Mouse (Mus musculus) stomach, embryonic 14.5 days (tissue): ENCODE results near the gene Stx11. TPM values are rescaled to one million over a fixed set of nuclear protein-coding genes. Genes with fewer than 3 reads are reported as not detected.

Source experiments
- ATAC-seq: fragments of 200-750 bp; cut with Nextera tagmentation; 2 replicates; pipeline ENCODE4 v1.8.0; 2017; ENCODE audit warnings: low read depth, moderate TSS enrichment; ENCODE audit not compliant: insufficient number of reproducible peaks, insufficient read depth, low FRiP score
- H3K27ac ChIP-seq: fragments of 300-500 bp; sonication (generic); 2 replicates; pipeline ENCODE4 v1.5.1; 2014; ENCODE audit warnings: mild to moderate bottlenecking, low read length, moderate library complexity, mixed read lengths
- H3K27me3 ChIP-seq: fragments of 300-500 bp; sonication (generic); 2 replicates; pipeline ENCODE4 v1.6.1; 2014; ENCODE audit warnings: low read length, control low read depth, mixed read lengths; ENCODE audit not compliant: control insufficient read depth, insufficient read depth
- H3K36me3 ChIP-seq: fragments of 300-500 bp; sonication (generic); 2 replicates; pipeline ENCODE4 v1.6.1; 2014; ENCODE audit warnings: mild to moderate bottlenecking, control low read depth, low read length, moderate library complexity, mixed read lengths; ENCODE audit not compliant: control insufficient read depth, insufficient read depth
- H3K4me1 ChIP-seq: fragments of 300-500 bp; sonication (generic); 2 replicates; pipeline ENCODE4 v1.6.1; 2014; ENCODE audit warnings: low read length, control low read depth, mixed read lengths; ENCODE audit not compliant: control insufficient read depth, insufficient read depth
- H3K4me2 ChIP-seq: fragments of 300-500 bp; sonication (generic); replicated peaks from 2 replicates; pipeline ENCODE4 v1.6.1; 2014; ENCODE audit warnings: low read depth, low read length, control low read depth
- H3K4me3 ChIP-seq: fragments of 300-500 bp; sonication (generic); 2 replicates; pipeline ENCODE4 v1.5.1; 2014; ENCODE audit warnings: low read depth, low read length, control low read depth
- H3K9ac ChIP-seq: fragments of 300-500 bp; sonication (generic); replicated peaks from 2 replicates; pipeline ENCODE4 v1.6.1; 2014; ENCODE audit warnings: low read depth, mild to moderate bottlenecking, control low read depth, low read length, moderate library complexity, mixed read lengths
- H3K9me3 ChIP-seq: fragments of 300-500 bp; sonication (generic); 2 replicates; pipeline ENCODE4 v1.6.1; 2016; ENCODE audit warnings: low read depth, low read length, control low read depth; ENCODE audit not compliant: control insufficient read depth
- WGBS: fragments of 180-500 bp; shearing (Covaris S2); extraction: QIAGEN DNeasy Blood & Tissue Kit; methylation state at CpG from one replicate; pipeline ENCODE4 v1.1.7; 2014; 5-methylcytosine and 5-hydroxymethylcytosine counted together
- polyA plus RNA-seq: library from polyadenylated mRNA; unstranded; fragments of >200 nt; fragmentation: Nextera tagmentation; extraction: Ambion mirVana; gene quantifications from 2 replicates; pipeline ENCODE4 v1.2.1, GENCODE M21; 2014

The Stx11 gene
- 4.0 and 4.8 TPM in 2 replicates for polyA plus RNA-seq

GRCm38 (mm10) chr10:12964151-12965075 is at the start of gene Stx11:
Gene Stx11, minus strand, starts transcription at chr10:12964298.
- Histone ChIP-seq H3K9ac (peak within 1 kb of the TSS; percentile 50), H3K27me3 (no peaks in the 10 kb centered on the region), H3K9me3 (no peaks in the 10 kb centered on the region), H3K4me3 (peak within 1 kb of the TSS; percentile 65), H3K4me1 (no peaks in the 10 kb centered on the region), H3K27ac (peak within 1 kb of the TSS; percentile 21; the same call in 1 of the 2 replicates), H3K4me2 (peak within 1 kb of the TSS; percentile 83), H3K36me3 (no peaks in the 10 kb centered on the region)
- ATAC-seq, result peak; percentile 92
- WGBS, result 3% methylated on average over 56 of the region's 56 CpGs

- H3K27me3 ChIP-seq, result no peaks in the 10 kb centered on the region
- peak overlapping the region; percentile 76; the same call in 1 of the 2 replicates for H3K27ac ChIP-seq
- peak overlapping the region; percentile 83 for H3K4me2 ChIP-seq
- ATAC-seq, result peak; percentile 9; the same call in 1 of the 2 replicates
- H3K36me3 ChIP-seq, result no peaks in the 10 kb centered on the region; the same call in 1 of the 2 replicates
- peak overlapping the region; percentile 69 for H3K9ac ChIP-seq
- H3K9me3 ChIP-seq, result no peaks in the 10 kb centered on the region
- H3K4me3 ChIP-seq, result peak overlapping the region; percentile 89
- under 1% methylated on average over 29 of the region's 29 CpGs for WGBS
- H3K4me1 ChIP-seq, result peaks cover 13% of the 10 kb centered on the region
These were observed 44.6 kb upstream of the Stx11 start for GRCm38 (mm10) chr10:13008737-13009121.

GRCm38 (mm10) chr10:13007876-13008736 is 44.0 kb upstream of the Stx11 start:
- no peaks in the 10 kb centered on the region; the same call in 1 of the 2 replicates for H3K36me3 ChIP-seq

GRCm38 (mm10) chr10:13005043-13005442 is 40.9 kb upstream of the Stx11 start, which contains the start of gene Sf3b5:
Gene Sf3b5, plus strand, starts transcription at chr10:13005343.
- H3K4me1 ChIP-seq, result peaks cover 11% of the 10 kb centered on the region
- no peaks in the 10 kb centered on the region for H3K36me3 ChIP-seq
- no peak within 1 kb of the TSS for H3K4me3 ChIP-seq
- H3K27me3 ChIP-seq, result no peaks in the 10 kb centered on the region
- no peak within 1 kb of the TSS for H3K9ac ChIP-seq
- 84% methylated on average over 3 of the region's 3 CpGs for WGBS
- H3K27ac ChIP-seq, result no peak within 1 kb of the TSS
- H3K4me2 ChIP-seq, result no peak within 1 kb of the TSS
- ATAC-seq, result no peak
- H3K9me3 ChIP-seq, result no peaks in the 10 kb centered on the region

More at GRCm38 (mm10) chr10:13007876-13008736, 44.0 kb upstream of the Stx11 start:
- ATAC-seq, result peak; percentile 98
- 4% methylated on average over 52 of the region's 52 CpGs for WGBS
- H3K4me2 ChIP-seq, result peak overlapping the region; percentile 83
- H3K9me3 ChIP-seq, result no peaks in the 10 kb centered on the region
- H3K27me3 ChIP-seq, result no peaks in the 10 kb centered on the region
- H3K4me3 ChIP-seq, result peak overlapping the region; percentile 89
- peaks cover 13% of the 10 kb centered on the region for H3K4me1 ChIP-seq
- H3K9ac ChIP-seq, result peak overlapping the region; percentile 69
- peak overlapping the region; percentile 76 for H3K27ac ChIP-seq

GRCm38 (mm10) chr10:12996736-12997477 is 32.8 kb upstream of the Stx11 start:
- Histone ChIP-seq H3K9me3 (no peaks in the 10 kb centered on the region), H3K27ac (no peak overlapping the region), H3K27me3 (no peaks in the 10 kb centered on the region), H3K9ac (no peak overlapping the region), H3K4me3 (no peak overlapping the region), H3K4me2 (0 out of 2 replicates have a peak overlapping the region, but pooled peaks have one; percentile 3), H3K36me3 (no peaks in the 10 kb centered on the region), H3K4me1 (no peaks in the 10 kb centered on the region)
- ATAC-seq, result peak; percentile 67; the same call in 1 of the 2 replicates
- 45% methylated on average over 17 of the region's 17 CpGs for WGBS

DNA sequence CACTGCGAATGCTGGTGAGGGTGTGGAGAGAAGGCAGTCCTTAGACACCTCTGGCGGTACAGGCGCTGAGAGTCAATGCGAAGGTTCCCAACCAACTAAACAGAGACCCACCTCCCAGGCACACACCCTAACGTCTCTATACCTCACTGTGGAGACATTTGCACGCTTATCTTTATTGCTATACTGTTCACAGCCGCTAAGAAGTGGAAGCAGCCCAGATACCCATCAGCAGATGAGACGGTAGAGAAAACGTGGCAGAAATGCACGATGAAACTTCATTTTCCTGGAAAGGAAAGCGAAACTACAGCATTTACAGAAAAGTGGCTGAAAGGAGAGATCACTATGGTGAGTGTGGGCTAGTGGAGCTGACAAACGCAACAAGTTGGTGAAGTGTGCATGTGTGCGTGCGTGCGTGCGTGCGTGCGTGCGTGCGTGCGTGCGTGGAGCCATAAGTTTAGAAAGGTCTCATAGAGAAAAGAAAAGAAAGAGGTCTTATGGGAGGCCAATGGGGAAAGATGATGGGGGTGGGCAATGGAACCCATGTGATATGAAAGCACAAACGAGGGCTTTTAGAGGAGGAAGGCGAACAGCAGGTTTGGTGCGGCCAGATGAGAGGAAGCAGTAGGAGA is 29.4 kb upstream of the Stx11 start:
- Histone ChIP-seq H3K9me3 (no peaks in the 10 kb centered on the region), H3K27me3 (no peaks in the 10 kb centered on the region), H3K36me3 (no peaks in the 10 kb centered on the region), H3K4me1 (no peaks in the 10 kb centered on the region), H3K4me3 (no peak overlapping the region), H3K9ac (no peak overlapping the region), H3K4me2 (no peak overlapping the region), H3K27ac (no peak overlapping the region)
- ATAC-seq, result no peak
- WGBS, result 87% methylated on average over 25 of the region's 25 CpGs

DNA sequence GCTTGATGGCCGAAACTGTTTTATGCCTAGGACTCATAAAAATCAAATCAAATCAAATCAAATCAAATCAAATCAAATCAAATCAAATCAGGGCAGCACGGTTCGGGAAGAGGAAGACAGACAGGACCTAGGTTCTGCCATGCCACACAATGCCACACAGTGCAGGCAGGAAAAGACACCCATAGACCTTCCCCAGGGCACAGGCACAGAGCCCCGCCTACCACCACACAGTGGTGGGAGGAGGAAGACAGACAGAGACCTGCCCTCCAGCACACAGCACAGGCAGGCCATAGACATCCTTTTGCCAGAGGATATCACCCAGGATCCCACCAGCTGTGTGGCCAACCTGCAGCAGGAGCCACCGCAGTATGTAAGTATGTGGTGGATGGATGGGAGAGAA is 27.9 kb upstream of the Stx11 start:
- no peak for ATAC-seq
- 92% methylated on average over 5 of the region's 5 CpGs for WGBS
- H3K4me1 ChIP-seq, result no peaks in the 10 kb centered on the region

More for the DNA sequence above, 27.9 kb upstream of the Stx11 start:
- Histone ChIP-seq H3K36me3 (no peaks in the 10 kb centered on the region), H3K9me3 (no peaks in the 10 kb centered on the region), H3K27ac (no peak overlapping the region), H3K4me2 (no peak overlapping the region), H3K4me3 (no peak overlapping the region), H3K9ac (no peak overlapping the region), H3K27me3 (no peaks in the 10 kb centered on the region)
